Mouse (Mus musculus): ENCODE measurements around the gene Aff1.

- TF ChIP-seq POLR2A (IDR thresholded peaks at IDR 0.05; ENCODE audit: low read depth, low read length) = no peak
- TF ChIP-seq CTCF (conservative IDR thresholded peaks at IDR 0.05; ENCODE audit: insufficient read depth, insufficient read length, low read depth, low read length) = no peak
These were observed 7.4 kb downstream of the Aff1 start for GRCm38 (mm10) chr5:103699537-103699936.

Measured in kidney, adult 2 months (tissue).